In the genomic region with DNA sequence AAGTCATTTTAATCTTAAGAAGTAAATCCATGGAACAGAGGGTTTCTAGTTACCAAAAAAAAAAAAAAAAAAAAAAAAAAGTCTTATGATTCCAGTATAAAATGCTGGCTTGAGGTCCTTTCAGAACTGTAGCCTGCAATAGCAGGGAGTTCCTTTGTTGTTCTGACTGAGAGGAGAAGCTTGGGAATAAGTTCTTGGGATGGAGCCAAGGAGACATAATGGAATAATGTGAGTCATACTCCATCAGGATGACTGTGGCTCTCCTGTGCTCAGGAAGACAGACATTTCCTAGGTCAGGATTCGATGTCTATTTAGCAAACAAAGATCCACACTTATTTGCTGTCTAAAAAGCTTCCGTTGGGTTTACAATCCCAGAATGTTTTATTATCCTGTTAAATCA, we compare ENCODE assay signal across 10 mouse cellular contexts.
A peak's percentile ranks its signal among the peaks of the same experiment; 100 is the strongest.
DNase-seq lines count a peak whose midpoint lies in the region; ATAC-seq and TF ChIP-seq lines count a peak whose summit lies in the region.
"Had no signal": no experiment of that assay in that cellular context is flagged by ENCODE, and none has a peak within 500 bp of the region (broad histone marks: within the 10 kb centered on the region; RNA-seq: fewer than 3 reads in every experiment).

No protein-coding gene starts in this region.

- ATAC-seq in kidney, embryonic 16.5 days (ENCODE audit: low FRiP score, low TSS enrichment), result peak; percentile 67
- ATAC-seq in heart, embryonic 15.5 days (replicated peaks; ENCODE audit: insufficient number of reproducible peaks, insufficient read depth, low FRiP score, low read depth), result no peak
- ATAC-seq in erythroblast, adult 5-6 weeks (replicated peaks; ENCODE audit: low FRiP score, poor library complexity, severe bottlenecking), result no peak

- H3K27ac ChIP-seq in kidney, embryonic 16.5 days (ENCODE audit: low read length), result no peak overlapping the region; the same call in 1 of the 2 replicates
- peak overlapping the region; percentile 45; the same call in 1 of the 2 replicates for H3K27ac ChIP-seq in heart, embryonic 15.5 days
- no peak overlapping the region for H3K27ac ChIP-seq in thymus, adult 2 months (ENCODE audit: control insufficient read depth, insufficient read depth, low read length)
- H3K27ac ChIP-seq: macrophage; neural tube, embryonic 12.5 days had no signal

- no peaks in the 10 kb centered on the region for H3K27me3 ChIP-seq in kidney, embryonic 16.5 days (ENCODE audit: insufficient read depth, low read length)
- no peaks in the 10 kb centered on the region for H3K27me3 ChIP-seq in heart, embryonic 15.5 days
- H3K27me3 ChIP-seq in thymus, adult 2 months (ENCODE audit: control insufficient read depth, insufficient read depth, low read length), result no peaks in the 10 kb centered on the region
- H3K27me3 ChIP-seq: neural tube, embryonic 12.5 days had no signal

- H3K4me1 ChIP-seq in kidney, embryonic 16.5 days (ENCODE audit: insufficient read depth, low read length), result 0 out of 2 replicates have a peak, but pooled peaks cover 4% of the 10 kb centered on the region
- H3K4me1 ChIP-seq in heart, embryonic 15.5 days (replicated peaks), result peaks cover 5% of the 10 kb centered on the region; the same call in 1 of the 2 replicates
- no peaks in the 10 kb centered on the region for H3K4me1 ChIP-seq in thymus, adult 2 months (replicated peaks; ENCODE audit: control insufficient read depth, insufficient read depth, low read length)
- H3K4me1 ChIP-seq: neural tube, embryonic 12.5 days had no signal

- DNase-seq in cerebellum, adult 11-12 months, result peak; percentile 21
- no peak for DNase-seq in cerebellum, postnatal 4 days (ENCODE audit: low spot score in 2 of 2)
- DNase-seq in kidney, adult 18-20 months, result no peak
- DNase-seq in MN1 (ENCODE audit: low spot score), result peak; percentile 83
- DNase-seq in thymus, adult 2 months, result no peak

- H3K4me3 ChIP-seq in kidney, embryonic 16.5 days (ENCODE audit: low read length), result no peak overlapping the region
- no peak overlapping the region for H3K4me3 ChIP-seq in heart, embryonic 15.5 days
- H3K4me3 ChIP-seq in thymus, adult 2 months (ENCODE audit: control insufficient read depth, insufficient read depth, low read length), result no peak overlapping the region
- H3K4me3 ChIP-seq: neural tube, embryonic 12.5 days had no signal

- no peaks in the 10 kb centered on the region for H3K9me3 ChIP-seq in kidney, embryonic 16.5 days (ENCODE audit: low read length)
- no peaks in the 10 kb centered on the region for H3K9me3 ChIP-seq in heart, embryonic 15.5 days (replicated peaks)
- H3K9me3 ChIP-seq: neural tube, embryonic 12.5 days had no signal

- no peaks in the 10 kb centered on the region for H3K36me3 ChIP-seq in kidney, embryonic 16.5 days (ENCODE audit: insufficient read depth, low read length)
- H3K36me3 ChIP-seq in heart, embryonic 15.5 days, result no peaks in the 10 kb centered on the region
- H3K36me3 ChIP-seq in thymus, adult 2 months (ENCODE audit: control insufficient read depth, insufficient read depth, low read length), result no peaks in the 10 kb centered on the region
- H3K36me3 ChIP-seq: neural tube, embryonic 12.5 days had no signal

- TF ChIP-seq POLR2A in thymus, adult 2 months (IDR thresholded peaks at IDR 0.05; ENCODE audit: control insufficient read depth, extremely low read depth, insufficient read depth, low read length, poor library complexity), result no peak

- no peak overlapping the region for H3K4me2 ChIP-seq in kidney, embryonic 16.5 days (replicated peaks; ENCODE audit: low read depth, low read length)
- H3K4me2 ChIP-seq in heart, embryonic 15.5 days, result no peak overlapping the region
- H3K4me2 ChIP-seq: neural tube, embryonic 12.5 days had no signal

- H3K9ac ChIP-seq in kidney, embryonic 16.5 days (replicated peaks; ENCODE audit: low read length), result no peak overlapping the region
- H3K9ac ChIP-seq in heart, embryonic 15.5 days, result no peak overlapping the region
- H3K9ac ChIP-seq: neural tube, embryonic 12.5 days had no signal

- WGBS in kidney, embryonic 16.5 days, result 53% methylated on average over 2 of the region's 2 CpGs
- WGBS in heart, embryonic 15.5 days, result 46% methylated on average over 2 of the region's 2 CpGs
- WGBS in thymus, adult 2 months, result 91% methylated on average over 2 of the region's 2 CpGs

- TF ChIP-seq CTCF in thymus, adult 2 months (IDR thresholded peaks at IDR 0.05; ENCODE audit: borderline replicate concordance, control insufficient read depth, extremely low read depth, insufficient read depth, low read length, poor library complexity), result no peak

Comparison
In these comparisons a context has a peak if more than half of its experiments do, and no peak if none do; other contexts are left out.
1. DNase-seq: peak in cerebellum, adult 11-12 months (single experiment) and MN1 (single experiment); none in cerebellum, postnatal 4 days (0 of 2), kidney, adult 18-20 months (single experiment) and thymus, adult 2 months (single experiment).